Comparison of ENCODE assay signal across 19 mouse cellular contexts in genomic region chr5:46643009-46643408, GRCm38 (mm10).
"Had no signal": no experiment of that assay in that cellular context is flagged by ENCODE, and none has a peak within 500 bp of the region (broad histone marks: within the 10 kb centered on the region; RNA-seq: fewer than 3 reads in every experiment).

No protein-coding gene starts in this region.

- H3K4me2 ChIP-seq: lung, embryonic 14.5 days; midbrain, embryonic 12.5 days; neural tube, embryonic 13.5 days; neural tube, embryonic 15.5 days had no signal

- H3K9ac ChIP-seq: lung, embryonic 14.5 days; midbrain, embryonic 12.5 days; neural tube, embryonic 13.5 days; neural tube, embryonic 15.5 days had no signal

- H3K27me3 ChIP-seq: midbrain, embryonic 12.5 days; neural tube, embryonic 13.5 days; neural tube, embryonic 15.5 days had no signal

- H3K27ac ChIP-seq: midbrain, embryonic 10.5 days; midbrain, embryonic 12.5 days; neural tube, embryonic 13.5 days; neural tube, embryonic 15.5 days had no signal

- H3K36me3 ChIP-seq: midbrain, embryonic 10.5 days; midbrain, embryonic 12.5 days; neural tube, embryonic 13.5 days; neural tube, embryonic 15.5 days had no signal

- H3K9me3 ChIP-seq: midbrain, embryonic 10.5 days; midbrain, embryonic 12.5 days; neural tube, embryonic 13.5 days; neural tube, embryonic 15.5 days had no signal

- ATAC-seq: midbrain, embryonic 16.5 days had no signal

- DNase-seq: lung, adult 18-20 months; lung, embryonic 14.5 days; lung, postnatal 10 days; lung, postnatal 4 days; midbrain, embryonic 14.5 days; retina, postnatal 1 day; right cerebral cortex, adult 18-20 months; right cerebral cortex, postnatal 25 days; right cerebral cortex, postnatal 4 days; spleen, adult 18-20 months; thymus, adult 18-20 months; thymus, postnatal 14 days; thymus, postnatal 36 days had no signal

- H3K4me3 ChIP-seq: midbrain, embryonic 10.5 days; midbrain, embryonic 12.5 days; myocyte; neural tube, embryonic 13.5 days; neural tube, embryonic 15.5 days had no signal

- H3K4me1 ChIP-seq: midbrain, embryonic 10.5 days; midbrain, embryonic 12.5 days; neural tube, embryonic 13.5 days; neural tube, embryonic 15.5 days had no signal
